Mouse (Mus musculus) mouse embryonic stem cell (cell line): ENCODE measurements around the gene Ube2g2.

Experiments used
- in situ Hi-C, 2 experiments: fragments of 300-500 bp; cut with MboI; formaldehyde crosslinking; loops; 1 replicate in 1 of 2; 3 replicates in 1 of 2; pipeline ENCODE4 v1.14.3; 2019 to 2020; ENCODE audit warnings: low sequenced_read_pairs in 2 of 2, low pct_unique_long_range_greater_than_20kb in 1 of 2, mixed read lengths in 1 of 2; ENCODE audit not compliant: unreplicated experiment in 1 of 2

The Ube2g2 gene

GRCm38 (mm10) chr10:77634016-77634415 lies 11.9 kb downstream of the Ube2g2 start:
- in situ Hi-C loops, result no loop called here

GRCm38 (mm10) chr10:77634452-77635231 lies 12.6 kb downstream of the Ube2g2 start:
- in situ Hi-C loops, result no loop called here

GRCm38 (mm10) chr10:77636234-77636922 lies 14.3 kb downstream of the Ube2g2 start:
- in situ Hi-C loops, result no loop called here

- in situ Hi-C loops, result no loop called here
Observed at GRCm38 (mm10) chr10:77638956-77639355, 16.9 kb downstream of the Ube2g2 start.

- in situ Hi-C loops, result no loop called here
Observed at GRCm38 (mm10) chr10:77643160-77643559, 21.1 kb downstream of the Ube2g2 start.

GRCm38 (mm10) chr10:77645571-77645970 lies 23.5 kb downstream of the Ube2g2 start:
- in situ Hi-C loops, result no loop called here

- in situ Hi-C loops, result no loop called here
Observed at GRCm38 (mm10) chr10:77647461-77647860, 25.4 kb downstream of the Ube2g2 start.

GRCm38 (mm10) chr10:77647901-77648300 lies 25.8 kb downstream of the Ube2g2 start:
- in situ Hi-C loops, result no loop called here

GRCm38 (mm10) chr10:77652046-77652445 lies 30.0 kb downstream of the Ube2g2 start:
- in situ Hi-C loops, result no loop called here

- in situ Hi-C loops, result no loop called here
Observed at GRCm38 (mm10) chr10:77658286-77658994, 36.4 kb downstream of the Ube2g2 start.

GRCm38 (mm10) chr10:77663949-77664665 lies 42.0 kb downstream of the Ube2g2 start:
- in situ Hi-C loops, result no loop called here

GRCm38 (mm10) chr10:77666342-77666741 lies 44.3 kb downstream of the Ube2g2 start:
- in situ Hi-C loops, result no loop called here

GRCm38 (mm10) chr10:77667402-77667801 lies 45.3 kb downstream of the Ube2g2 start:
- in situ Hi-C loops, result no loop called here

- in situ Hi-C loops, result no loop called here
Observed at GRCm38 (mm10) chr10:77670710-77671109, 48.6 kb downstream of the Ube2g2 start.

GRCm38 (mm10) chr10:77671519-77671918 lies 49.4 kb downstream of the Ube2g2 start:
- in situ Hi-C loops, result no loop called here

- in situ Hi-C loops, result no loop called here
Observed at GRCm38 (mm10) chr10:77673765-77674164, 51.7 kb downstream of the Ube2g2 start.

GRCm38 (mm10) chr10:77677562-77677961 lies 55.5 kb downstream of the Ube2g2 start:
- in situ Hi-C loops, result no loop called here

GRCm38 (mm10) chr10:77682994-77683393 lies 60.9 kb downstream of the Ube2g2 start:
- in situ Hi-C loops, result no loop called here

- in situ Hi-C loops, result no loop called here
Observed at GRCm38 (mm10) chr10:77684181-77684580, 62.1 kb downstream of the Ube2g2 start.
